Mouse (Mus musculus): ENCODE measurements around the gene Hcrt. TPM values are rescaled to one million over a fixed set of nuclear protein-coding genes. Genes with fewer than 3 reads are reported as not detected.

The Hcrt gene
- polyA plus RNA-seq, 1 experiment from 2014 or later = 0.42 TPM

- Histone ChIP-seq H3K4me3 (peak overlapping the region; percentile 45), H3K4me2 (peak overlapping the region; percentile 64), H3K27me3 (0 out of 2 replicates have a peak, but pooled peaks cover 15% of the 10 kb centered on the region), H3K27ac (peak overlapping the region; percentile 32; the same call in 1 of the 2 replicates), H3K4me1 (replicated peaks) (peaks cover 32% of the 10 kb centered on the region), H3K9ac (peak overlapping the region; percentile 73), H3K36me3 (peaks cover 2% of the 10 kb centered on the region), H3K9me3 (no peaks in the 10 kb centered on the region)
- WGBS = under 1% methylated on average over 27 of the region's 27 CpGs
- peak; percentile 65 for ATAC-seq (ENCODE audit: low FRiP score)
Observed at GRCm38 (mm10) chr11:100761547-100762045, 1.1 kb downstream of the Hcrt start.

- WGBS = 1% methylated on average over 30 of the region's 51 CpGs
- no peaks in the 10 kb centered on the region for H3K9me3 ChIP-seq
- peak within 1 kb of the TSS; percentile 76 for H3K9ac ChIP-seq
- H3K36me3 ChIP-seq = peaks cover 19% of the 10 kb centered on the region
- ATAC-seq (ENCODE audit: low FRiP score) = peak; percentile 66
- H3K27ac ChIP-seq = peak within 1 kb of the TSS; percentile 71
- H3K27me3 ChIP-seq = 0 out of 2 replicates have a peak, but pooled peaks cover 15% of the 10 kb centered on the region
- peak within 1 kb of the TSS; percentile 62 for H3K4me3 ChIP-seq
- H3K4me2 ChIP-seq = peak within 1 kb of the TSS; percentile 66
- peaks cover 32% of the 10 kb centered on the region for H3K4me1 ChIP-seq (replicated peaks)
Observed at GRCm38 (mm10) chr11:100759611-100760233, 3.0 kb downstream of the Hcrt start, which contains the start of gene Kcnh4. Gene Kcnh4 (minus strand): TSS chr11:100759942.

GRCm38 (mm10) chr11:100758707-100759610 is 3.8 kb downstream of the Hcrt start:
- Histone ChIP-seq H3K27ac (peak overlapping the region; percentile 71), H3K9me3 (no peaks in the 10 kb centered on the region), H3K9ac (peak overlapping the region; percentile 76), H3K4me3 (peak overlapping the region; percentile 62), H3K4me1 (replicated peaks) (peaks cover 32% of the 10 kb centered on the region), H3K36me3 (peaks cover 25% of the 10 kb centered on the region), H3K4me2 (peak overlapping the region; percentile 66), H3K27me3 (0 out of 2 replicates have a peak, but pooled peaks cover 15% of the 10 kb centered on the region)
- peak; percentile 62 for ATAC-seq (ENCODE audit: low FRiP score)
- WGBS = 2% methylated on average over 35 of the region's 35 CpGs

GRCm38 (mm10) chr11:100757566-100757965 is 5.2 kb downstream of the Hcrt start:
- Histone ChIP-seq H3K27me3 (0 out of 2 replicates have a peak, but pooled peaks cover 10% of the 10 kb centered on the region), H3K4me3 (no peak overlapping the region), H3K4me1 (replicated peaks) (peaks cover 32% of the 10 kb centered on the region), H3K9ac (no peak overlapping the region), H3K36me3 (peaks cover 34% of the 10 kb centered on the region), H3K27ac (no peak overlapping the region), H3K9me3 (no peaks in the 10 kb centered on the region), H3K4me2 (peak overlapping the region; percentile 66; the same call in 1 of the 2 replicates)
- 92% methylated on average over 12 of the region's 12 CpGs for WGBS
- no peak for ATAC-seq (ENCODE audit: low FRiP score)

GRCm38 (mm10) chr11:100756476-100756875 is 6.3 kb downstream of the Hcrt start:
- Histone ChIP-seq H3K36me3 (peaks cover 44% of the 10 kb centered on the region), H3K9me3 (no peaks in the 10 kb centered on the region), H3K4me1 (replicated peaks) (peaks cover 30% of the 10 kb centered on the region), H3K27ac (no peak overlapping the region), H3K27me3 (0 out of 2 replicates have a peak, but pooled peaks cover 9% of the 10 kb centered on the region), H3K4me2 (no peak overlapping the region), H3K4me3 (no peak overlapping the region), H3K9ac (no peak overlapping the region)
- ATAC-seq (ENCODE audit: low FRiP score) = no peak
- 73% methylated on average over 6 of the region's 6 CpGs for WGBS

- Histone ChIP-seq H3K4me3 (no peak overlapping the region), H3K9me3 (no peaks in the 10 kb centered on the region), H3K4me2 (no peak overlapping the region), H3K36me3 (peaks cover 62% of the 10 kb centered on the region), H3K27me3 (peaks cover 13% of the 10 kb centered on the region; the same call in 1 of the 2 replicates), H3K9ac (no peak overlapping the region), H3K27ac (no peak overlapping the region), H3K4me1 (replicated peaks) (peaks cover 20% of the 10 kb centered on the region)
- WGBS = 90% methylated on average over 3 of the region's 3 CpGs
- ATAC-seq (ENCODE audit: low FRiP score) = no peak
Observed at GRCm38 (mm10) chr11:100754693-100755057, 8.1 kb downstream of the Hcrt start.

- Histone ChIP-seq H3K4me1 (replicated peaks) (peaks cover 15% of the 10 kb centered on the region), H3K9me3 (no peaks in the 10 kb centered on the region), H3K27me3 (peaks cover 14% of the 10 kb centered on the region; the same call in 1 of the 2 replicates), H3K4me3 (no peak overlapping the region), H3K36me3 (peaks cover 67% of the 10 kb centered on the region), H3K27ac (no peak overlapping the region), H3K4me2 (no peak overlapping the region), H3K9ac (no peak overlapping the region)
- WGBS = 90% methylated on average over 12 of the region's 12 CpGs
- ATAC-seq (ENCODE audit: low FRiP score) = no peak
Observed at GRCm38 (mm10) chr11:100754021-100754692, 8.6 kb downstream of the Hcrt start.

GRCm38 (mm10) chr11:100752294-100752693 is 10.4 kb downstream of the Hcrt start:
- no peak for ATAC-seq (ENCODE audit: low FRiP score)
- Histone ChIP-seq H3K27ac (no peak overlapping the region), H3K9ac (peak overlapping the region; percentile 51; the same call in 1 of the 2 replicates), H3K36me3 (peaks cover 75% of the 10 kb centered on the region), H3K4me3 (no peak overlapping the region), H3K27me3 (peaks cover 16% of the 10 kb centered on the region), H3K4me2 (no peak overlapping the region), H3K9me3 (no peaks in the 10 kb centered on the region), H3K4me1 (replicated peaks) (0 out of 2 replicates have a peak, but pooled peaks cover 4% of the 10 kb centered on the region)
- 38% methylated on average over 10 of the region's 10 CpGs for WGBS

GRCm38 (mm10) chr11:100750127-100750526 is 12.6 kb downstream of the Hcrt start:
- Histone ChIP-seq H3K9me3 (no peaks in the 10 kb centered on the region), H3K36me3 (peaks cover 77% of the 10 kb centered on the region), H3K4me3 (no peak overlapping the region), H3K27ac (no peak overlapping the region), H3K27me3 (peaks cover 16% of the 10 kb centered on the region), H3K4me1 (replicated peaks) (peaks cover 4% of the 10 kb centered on the region; the same call in 1 of the 2 replicates), H3K4me2 (no peak overlapping the region), H3K9ac (no peak overlapping the region)
- WGBS = 91% methylated on average over 16 of the region's 16 CpGs
- no peak for ATAC-seq (ENCODE audit: low FRiP score)

GRCm38 (mm10) chr11:100749469-100749868 is 13.3 kb downstream of the Hcrt start:
- ATAC-seq (ENCODE audit: low FRiP score) = no peak
- Histone ChIP-seq H3K27me3 (peaks cover 16% of the 10 kb centered on the region), H3K9ac (no peak overlapping the region), H3K36me3 (peaks cover 76% of the 10 kb centered on the region), H3K4me3 (no peak overlapping the region), H3K4me2 (no peak overlapping the region), H3K4me1 (replicated peaks) (peaks cover 4% of the 10 kb centered on the region; the same call in 1 of the 2 replicates), H3K9me3 (no peaks in the 10 kb centered on the region), H3K27ac (no peak overlapping the region)
- WGBS = 56% methylated on average over 25 of the region's 25 CpGs

- peaks cover 74% of the 10 kb centered on the region for H3K36me3 ChIP-seq
Observed at GRCm38 (mm10) chr11:100748620-100749019, 14.1 kb downstream of the Hcrt start.

More at GRCm38 (mm10) chr11:100748620-100749019, 14.1 kb downstream of the Hcrt start:
- Histone ChIP-seq H3K9ac (no peak overlapping the region), H3K4me1 (replicated peaks) (peaks cover 4% of the 10 kb centered on the region; the same call in 1 of the 2 replicates), H3K9me3 (no peaks in the 10 kb centered on the region), H3K4me3 (no peak overlapping the region), H3K27me3 (peaks cover 16% of the 10 kb centered on the region), H3K4me2 (no peak overlapping the region), H3K27ac (no peak overlapping the region)
- ATAC-seq (ENCODE audit: low FRiP score) = no peak
- WGBS = 82% methylated on average over 4 of the region's 4 CpGs

All from hindbrain, embryonic 13.5 days (tissue).